Mouse (Mus musculus) heart, postnatal 0 days (tissue): ENCODE measurements around the gene Ccdc126.

Experiments
- CTCF ChIP-seq: IDR thresholded peaks from 2 replicates; pipeline ENCODE4 v1.5.1; 2016; ENCODE audit warnings: antibody characterized with exemption, control low read depth, low read depth
- EP300 ChIP-seq: IDR thresholded peaks from 2 replicates; pipeline ENCODE4 v1.6.1; 2016; ENCODE audit warnings: antibody characterized with exemption, low read depth

GRCm38 (mm10) chr6:49343737-49344469 lies 24.8 kb downstream of the Ccdc126 start:
- no peak for TF ChIP-seq CTCF
- no peak for TF ChIP-seq EP300
